Mouse (Mus musculus) spleen, postnatal 14 days (tissue): ENCODE measurements around the gene Tns1.

Experiments used
- DNase-seq, 2 experiments: peaks; one replicate each; pipeline ENCODE4 v3.0.0; 2021 to 2022; ENCODE audit warnings: low spot score in 2 of 2

Tns1 gene

DNA sequence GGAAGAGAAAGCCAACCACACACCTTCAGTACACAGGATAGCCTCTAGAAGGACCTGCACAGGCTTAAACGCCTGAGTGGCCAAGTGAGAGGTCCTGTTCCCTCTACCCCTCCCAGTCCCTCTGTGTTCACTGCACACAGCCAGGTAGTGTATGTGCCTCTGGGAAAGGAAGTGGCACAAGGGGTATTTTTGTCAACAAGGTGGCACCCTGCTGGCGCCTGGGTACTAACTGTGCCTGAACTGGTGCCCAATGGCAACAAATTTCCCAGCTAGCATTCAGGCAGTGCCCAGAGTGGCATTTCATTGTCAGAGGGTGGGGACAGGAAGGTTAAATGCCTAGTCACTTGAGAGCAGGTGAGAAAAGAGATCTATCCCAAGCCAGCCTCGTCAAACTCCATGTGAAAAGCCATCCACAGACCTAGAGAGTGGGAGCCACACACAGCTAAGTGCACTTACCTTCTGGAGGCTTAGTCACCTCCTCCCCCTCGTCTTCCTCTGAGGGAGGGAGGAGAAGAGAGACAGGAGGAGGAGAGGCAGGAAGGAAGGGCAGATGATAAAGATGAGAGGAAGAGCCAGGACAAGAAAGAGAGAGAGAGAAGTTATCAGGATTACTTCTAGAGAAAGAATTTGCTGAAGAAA is 188.7 kb downstream of the Tns1 start:
- no peak for DNase-seq

DNA sequence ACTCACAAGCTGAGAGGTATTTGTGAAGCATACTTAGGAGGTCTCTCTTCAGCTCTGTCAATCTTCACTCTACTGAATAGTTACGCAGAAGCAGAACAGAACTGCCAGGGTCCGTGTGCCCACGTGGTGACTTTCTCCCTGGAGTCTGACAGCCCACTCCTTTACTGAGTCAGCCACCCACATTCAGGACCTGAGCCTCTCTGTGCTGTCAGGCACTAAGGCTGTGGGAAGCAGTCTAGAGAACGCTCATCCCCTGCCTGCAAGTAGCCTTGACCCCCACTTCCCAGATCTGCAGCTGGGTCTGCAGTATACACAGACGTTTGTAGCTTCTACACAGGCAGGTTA is 191.1 kb downstream of the Tns1 start:
- no peak for DNase-seq

DNA sequence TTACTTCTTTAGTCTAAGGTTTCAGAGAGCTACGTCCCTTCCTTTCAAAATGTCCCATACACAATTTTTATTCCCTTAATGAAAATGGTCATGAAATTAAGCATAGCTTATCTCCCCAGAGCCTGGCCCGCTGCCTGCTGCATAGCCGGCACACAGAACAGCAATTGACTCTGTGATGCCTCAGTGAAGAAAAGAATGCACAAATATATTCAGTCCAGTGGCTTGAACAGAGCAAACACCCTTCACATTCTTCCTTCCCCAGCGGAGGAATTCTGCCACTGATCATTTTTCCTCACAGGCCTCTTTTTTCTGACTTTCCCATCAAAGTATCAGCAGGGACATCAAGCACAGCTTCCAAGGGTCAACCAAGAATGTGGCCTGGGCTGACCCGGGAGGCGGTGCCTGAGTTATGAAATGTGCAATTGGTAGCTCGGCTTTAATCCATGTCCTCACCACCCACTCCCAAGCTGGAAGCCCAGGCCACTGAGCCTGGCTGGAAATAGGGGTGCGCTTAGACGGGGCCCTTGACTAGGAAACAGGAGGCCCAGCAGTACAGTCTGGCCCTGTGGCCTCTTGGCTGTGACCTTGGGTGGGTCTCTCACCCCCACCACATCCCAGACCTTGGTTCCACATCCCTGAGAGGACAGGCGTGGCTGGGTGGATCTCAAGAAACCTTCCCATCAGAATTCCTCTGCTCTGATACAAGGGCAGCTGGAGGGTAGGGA is 191.7 kb downstream of the Tns1 start:
- DNase-seq = no peak

DNA sequence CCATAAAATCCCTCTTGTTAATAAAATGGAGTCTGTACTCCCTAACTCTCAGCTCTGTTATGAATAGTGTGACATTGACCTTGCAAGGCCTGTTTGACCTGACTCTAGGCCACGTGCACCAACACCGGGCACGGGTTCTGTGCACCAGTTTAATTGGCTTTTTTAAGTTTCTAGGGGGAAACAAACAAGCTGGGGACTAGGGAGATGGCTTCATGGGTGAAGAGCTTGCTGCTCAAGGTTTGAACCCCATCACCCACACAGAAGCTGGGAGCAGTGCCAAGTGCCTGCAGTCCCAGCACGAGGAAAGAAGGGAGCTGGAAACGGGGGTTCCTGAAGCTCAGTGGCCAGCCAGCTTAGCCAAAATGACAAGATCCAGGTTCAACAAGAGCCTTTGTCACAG is 192.4 kb downstream of the Tns1 start:
- DNase-seq = no peak

DNA sequence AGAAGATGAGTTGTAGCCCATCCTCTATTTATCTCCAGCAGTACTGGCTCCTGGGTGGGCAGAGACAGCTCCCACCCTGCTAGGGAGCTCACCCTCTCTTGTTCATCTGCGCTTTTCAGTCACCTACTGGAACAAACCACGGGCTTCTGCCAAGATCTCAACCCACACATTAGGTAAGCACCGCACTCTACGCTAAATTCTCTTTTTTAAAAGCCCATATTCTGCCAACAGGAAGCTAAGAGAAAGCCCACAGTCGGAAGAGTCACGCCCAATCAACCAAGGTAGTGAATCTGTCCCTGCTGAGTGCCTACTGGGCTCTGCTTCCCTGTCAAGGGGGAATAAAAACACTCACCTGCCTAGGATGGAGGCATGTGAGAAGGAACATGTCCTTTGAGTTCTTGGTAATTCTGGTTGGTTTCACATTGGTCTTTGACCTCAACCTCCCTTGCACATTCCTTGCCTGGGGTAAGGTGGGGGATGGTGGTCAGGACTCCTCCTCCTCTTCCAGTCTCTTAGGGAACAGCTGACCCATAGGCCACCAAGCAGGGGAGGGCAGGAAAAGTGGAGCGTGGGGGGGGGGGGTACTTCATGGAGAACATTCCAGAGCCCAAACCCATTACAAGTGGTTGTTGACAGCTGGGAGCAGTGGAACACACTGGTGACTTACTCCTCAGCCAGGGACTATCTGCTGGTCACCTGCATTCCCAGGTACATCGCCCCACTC is 193.7 kb downstream of the Tns1 start:
- no peak for DNase-seq

DNA sequence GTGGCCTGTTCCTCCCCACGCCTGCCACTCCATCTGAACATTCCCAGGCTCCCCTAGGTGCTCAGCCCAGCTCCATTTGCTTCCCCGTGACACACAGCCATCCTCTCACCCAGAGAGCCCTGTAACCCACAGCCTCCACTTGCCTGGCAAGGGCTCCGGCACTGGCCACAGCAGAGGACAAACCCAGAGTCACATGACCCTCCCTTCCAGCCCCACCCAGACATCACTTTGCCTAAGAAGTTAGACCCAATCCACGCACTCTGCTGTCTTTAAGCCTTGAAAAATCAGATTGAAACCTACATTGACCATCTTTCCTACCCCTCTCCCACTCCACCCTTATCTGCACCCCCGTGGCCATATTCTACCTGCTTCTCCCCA is 194.3 kb downstream of the Tns1 start:
- DNase-seq = no peak

DNA sequence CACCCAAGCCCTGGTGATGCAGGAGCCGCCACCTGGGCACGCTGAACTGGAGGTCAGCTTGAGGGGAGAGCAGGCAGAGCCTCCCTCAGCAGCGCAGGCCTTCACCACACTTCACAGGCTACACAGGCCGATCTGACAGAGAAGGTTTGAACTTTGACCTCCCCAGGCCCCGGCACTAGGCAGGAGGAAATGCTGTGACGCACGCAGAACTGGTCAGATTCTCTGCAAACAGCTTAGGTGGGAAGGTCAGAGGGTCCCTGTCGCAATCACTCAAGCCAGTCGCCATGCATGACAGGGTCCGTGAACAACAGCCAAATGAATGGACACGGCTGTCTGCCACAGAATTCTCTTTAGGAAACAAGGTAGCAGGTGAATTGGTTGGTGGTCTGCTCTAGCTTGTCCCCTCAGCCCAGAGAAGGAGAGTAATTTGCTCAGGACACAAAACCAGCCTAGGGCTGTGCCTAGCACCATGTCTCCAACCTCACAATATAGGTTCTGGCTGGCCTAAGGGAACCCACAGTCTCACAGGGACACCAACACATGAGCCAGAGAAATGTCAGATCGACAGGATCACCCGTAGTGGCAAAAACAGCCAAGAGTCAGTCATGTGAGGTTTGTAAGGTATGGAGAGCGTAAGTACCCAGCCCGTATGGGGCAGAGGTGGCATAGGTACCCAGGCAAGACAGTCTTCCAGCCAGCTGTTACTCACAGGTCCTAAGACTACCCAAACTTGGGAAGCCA is 194.9 kb downstream of the Tns1 start:
- no peak for DNase-seq

DNA sequence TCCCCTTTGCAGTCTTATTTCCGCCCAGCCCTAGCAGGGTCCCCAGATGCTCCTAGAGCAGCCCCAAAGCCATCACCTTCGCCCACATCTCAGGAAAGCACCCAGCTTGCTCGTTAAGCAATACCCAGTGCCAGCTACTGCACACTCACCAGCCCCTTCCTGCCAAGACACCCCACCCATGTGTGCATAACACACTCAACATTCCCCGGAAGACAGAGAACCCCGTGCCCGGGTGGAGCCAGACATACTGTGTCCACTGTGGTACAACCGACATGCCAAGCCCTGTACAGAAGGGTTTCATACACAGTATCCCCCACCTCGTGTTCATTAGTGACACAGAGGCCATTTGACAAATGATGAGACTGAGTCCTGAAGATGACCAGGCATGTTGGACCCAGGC is 195.9 kb downstream of the Tns1 start:
- DNase-seq = no peak

DNA sequence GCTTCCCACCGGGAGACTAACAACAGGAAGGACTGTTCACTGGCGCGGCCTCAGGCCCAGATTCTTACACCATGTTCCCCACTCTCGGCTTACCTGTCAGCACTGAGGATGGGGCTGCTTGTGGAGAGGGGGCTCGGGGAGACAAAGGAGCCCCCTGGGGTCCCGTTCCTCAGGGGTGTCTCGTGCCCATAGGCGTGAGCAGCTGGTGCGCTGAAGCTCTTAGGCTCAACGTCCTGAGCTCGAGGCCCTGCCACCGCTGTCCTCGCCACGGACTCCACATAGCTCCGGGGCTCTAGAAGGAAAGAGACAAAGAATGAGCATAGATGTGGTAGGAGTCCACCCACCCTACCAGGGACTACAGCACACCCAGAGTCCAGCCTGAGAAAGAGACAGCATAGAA is 196.4 kb downstream of the Tns1 start:
- DNase-seq = no peak

DNA sequence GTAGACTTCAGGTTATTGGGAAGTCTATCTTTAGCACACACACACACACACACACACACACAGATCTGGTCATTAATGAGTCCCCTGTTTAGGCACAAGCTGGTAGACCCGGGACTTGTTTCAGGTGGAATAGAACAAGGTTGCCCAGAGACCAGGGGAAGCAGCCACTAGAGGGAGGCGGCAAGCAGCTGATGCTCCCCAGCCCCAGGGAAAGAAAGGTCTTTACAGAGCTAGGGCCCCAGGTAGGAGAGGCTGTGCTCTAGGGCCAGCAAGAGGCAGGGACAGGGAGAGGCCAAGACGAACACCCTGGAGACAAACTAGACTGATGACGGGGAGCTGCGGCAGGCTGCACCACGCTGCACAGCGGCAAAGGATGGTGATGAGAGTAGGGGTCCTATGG is 198.0 kb downstream of the Tns1 start:
- no peak for DNase-seq

DNA sequence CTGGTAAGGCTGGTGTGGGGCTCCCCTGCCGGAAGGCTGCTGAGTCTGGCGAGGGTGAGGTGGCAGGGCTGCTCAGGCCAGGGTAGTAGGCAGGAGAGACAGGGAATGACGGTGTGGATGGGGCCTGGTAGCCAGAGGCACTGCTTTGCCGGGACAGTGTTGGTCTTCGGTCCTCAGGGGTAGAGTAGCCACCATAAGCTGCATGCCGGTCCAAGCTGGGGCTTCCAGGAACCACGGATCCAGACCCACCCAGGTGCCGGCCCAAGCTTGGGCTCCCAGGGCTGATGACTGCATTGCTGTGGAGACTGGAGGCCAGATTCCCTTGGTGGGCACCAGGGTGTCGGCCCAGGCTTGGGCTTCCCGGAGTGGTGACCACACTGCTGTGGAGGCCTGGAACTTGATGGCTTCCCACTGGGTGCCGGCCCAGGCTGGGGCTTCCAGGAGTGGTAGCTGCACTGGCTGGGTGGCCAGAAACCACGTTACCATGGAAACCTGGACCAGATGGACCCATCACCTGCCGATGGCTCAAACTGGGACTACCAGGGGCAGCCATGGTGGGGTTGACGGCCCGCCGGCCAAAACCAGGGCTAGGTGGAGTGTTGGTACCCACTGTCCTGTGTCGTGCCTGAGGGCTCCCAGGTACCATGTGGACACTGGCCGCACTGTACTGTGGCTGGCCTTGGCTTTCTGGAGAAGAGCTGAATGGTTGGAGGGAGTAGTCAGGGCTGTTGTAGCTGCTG is 199.2 kb downstream of the Tns1 start:
- DNase-seq = no peak

DNA sequence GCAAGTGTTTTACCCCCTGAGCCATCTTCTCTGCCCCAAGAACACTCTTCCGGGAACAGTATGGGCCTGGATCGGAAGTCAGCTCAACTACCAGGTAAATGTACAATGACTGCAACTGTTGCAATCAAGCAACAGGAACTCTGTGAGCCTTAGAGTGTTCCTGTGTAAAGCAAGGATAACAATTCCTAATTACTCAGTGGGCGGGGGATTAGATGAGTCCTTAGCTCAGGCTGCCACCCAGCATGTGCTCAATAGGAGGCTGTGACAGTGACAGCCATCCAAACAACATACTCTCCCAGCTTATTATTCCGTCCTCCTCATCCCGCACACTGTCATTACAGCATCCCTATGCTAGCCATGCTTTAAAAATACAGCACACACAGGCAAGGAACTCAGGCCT is 200.0 kb downstream of the Tns1 start:
- no peak for DNase-seq

DNA sequence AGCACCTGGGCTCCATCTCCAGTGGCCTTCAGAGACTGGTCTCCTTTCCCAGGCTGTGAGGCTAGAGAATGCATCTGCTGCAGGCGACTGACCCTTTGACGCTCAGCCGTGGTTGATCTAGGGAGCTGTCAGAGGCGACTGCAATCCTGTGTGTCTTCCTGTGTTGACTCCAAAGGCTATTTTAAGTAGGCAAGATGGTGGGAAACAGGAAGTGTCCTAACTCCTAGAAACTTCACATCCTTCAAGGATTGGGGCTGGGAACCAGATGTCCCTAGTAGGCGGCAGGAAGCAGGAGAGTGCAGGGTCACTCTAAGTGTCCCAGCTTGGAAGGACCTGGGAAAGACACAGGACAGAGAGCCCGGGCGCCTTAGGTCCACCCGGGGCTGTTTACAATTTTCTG is 201.1 kb downstream of the Tns1 start:
- DNase-seq = no peak

DNA sequence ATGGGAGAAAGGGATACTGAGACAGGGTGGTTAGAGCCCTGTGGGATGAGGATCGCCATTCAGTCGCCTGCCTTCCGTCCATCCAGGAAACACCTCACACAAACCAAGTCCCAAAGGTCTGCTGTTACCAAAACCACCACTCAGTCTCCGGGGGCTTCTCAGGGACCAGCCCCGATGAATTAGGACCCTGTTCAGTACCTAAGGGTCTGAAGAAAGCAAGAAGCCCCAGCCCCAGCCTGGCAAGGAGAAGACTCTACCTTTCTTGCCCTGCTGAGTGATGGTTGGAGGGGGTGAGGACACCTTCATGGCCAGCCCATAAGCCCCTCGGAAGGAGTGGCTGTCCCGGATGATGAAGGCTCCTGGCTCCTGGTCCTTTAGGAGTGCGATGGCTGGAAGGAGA is 203.5 kb downstream of the Tns1 start:
- DNase-seq = no peak

DNA sequence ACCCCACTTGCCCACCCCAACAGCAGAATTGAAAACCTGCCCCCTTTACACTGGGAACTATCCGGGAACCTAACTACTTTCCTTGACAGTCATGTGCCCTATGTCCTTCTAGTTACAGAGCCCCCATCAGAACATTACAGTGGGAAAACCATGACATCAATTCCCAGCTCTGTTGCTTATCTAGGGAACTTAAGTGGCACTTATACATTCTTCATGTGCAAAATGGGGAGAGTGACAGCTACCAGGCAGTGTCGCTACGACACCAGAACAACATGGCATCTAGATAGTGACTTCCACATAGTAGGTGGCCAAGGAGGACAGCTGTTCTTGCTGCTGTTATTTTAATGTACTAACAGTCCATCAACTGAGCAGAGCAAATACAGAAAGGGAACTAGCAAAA is 204.3 kb downstream of the Tns1 start:
- DNase-seq = no peak

DNA sequence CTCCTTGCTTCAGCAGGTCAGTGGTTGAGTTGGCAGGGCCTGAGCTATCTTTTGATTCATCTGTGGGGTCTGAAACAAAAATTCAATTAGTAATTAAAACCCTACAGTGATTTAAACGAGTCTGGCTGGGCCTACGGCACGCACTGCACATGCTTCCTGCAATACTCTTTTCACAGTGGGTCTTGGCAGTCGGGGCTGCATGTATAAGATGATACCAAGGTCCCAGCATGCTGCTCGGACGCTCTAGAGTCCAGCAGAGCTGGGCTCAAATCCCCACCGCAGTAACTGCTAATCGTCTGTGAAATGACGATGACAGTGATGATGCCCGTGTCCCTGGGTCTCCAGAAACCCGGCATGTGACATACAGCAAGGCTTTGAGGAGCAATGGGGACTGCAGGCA is 206.2 kb downstream of the Tns1 start:
- no peak for DNase-seq

DNA sequence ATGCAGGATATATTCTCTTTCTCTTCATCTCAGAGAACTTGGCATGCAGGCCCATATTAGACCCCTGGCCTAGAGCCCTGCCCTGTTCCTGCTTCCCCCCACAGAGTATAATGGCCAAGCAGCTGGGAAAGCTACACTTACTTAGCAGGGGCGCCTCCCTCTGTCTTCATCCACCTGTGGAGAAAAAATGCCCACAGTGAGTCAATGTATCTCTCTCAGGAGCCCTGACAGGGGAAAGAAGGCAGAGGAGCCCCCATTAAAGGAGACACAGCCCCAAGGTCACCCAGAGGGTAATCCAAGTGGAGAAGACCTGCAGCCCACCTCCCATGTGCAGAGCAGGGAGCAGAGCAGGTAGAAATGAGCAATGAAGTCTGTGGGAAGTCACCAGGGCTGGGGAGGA is 208.0 kb downstream of the Tns1 start:
- DNase-seq = no peak

DNA sequence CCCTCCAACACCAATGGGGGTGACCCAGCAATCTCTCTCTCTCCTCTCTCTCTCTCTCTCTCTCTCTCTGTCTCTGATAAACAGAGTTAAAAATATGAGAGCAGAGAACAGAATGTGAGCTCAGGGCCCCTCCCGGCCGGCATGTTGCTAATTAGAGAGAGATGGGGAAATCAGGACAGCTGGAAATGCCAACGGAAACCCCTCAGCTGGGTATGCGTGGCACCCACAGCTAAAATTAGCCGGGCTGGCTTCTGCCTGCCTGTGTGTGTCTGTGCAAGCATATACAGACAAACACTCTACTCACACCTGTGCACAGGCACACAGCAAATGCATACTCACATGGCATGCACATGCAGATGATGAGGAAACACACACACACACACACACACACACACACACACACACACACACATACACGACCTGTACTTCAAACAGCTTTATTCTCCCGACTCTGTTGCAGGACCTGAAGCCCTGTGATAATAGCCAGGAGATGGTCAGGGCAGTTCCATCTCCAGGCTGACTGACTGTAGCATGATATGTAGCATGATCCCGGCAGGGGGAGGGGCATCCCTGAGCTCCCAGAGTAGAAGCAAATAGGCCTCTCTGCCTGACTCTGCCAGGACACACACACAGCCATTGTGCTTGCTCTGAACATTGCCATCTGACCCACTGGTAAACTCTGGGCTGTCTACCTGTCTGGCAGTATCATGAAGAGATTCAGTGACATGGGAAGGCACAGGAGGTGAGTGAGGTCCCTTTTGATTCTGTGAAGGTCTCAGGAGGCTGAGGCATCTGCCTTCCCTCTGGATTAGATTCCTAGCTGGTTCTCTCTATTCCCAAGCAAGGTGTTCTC is 208.8 kb downstream of the Tns1 start:
- DNase-seq = no peak

DNA sequence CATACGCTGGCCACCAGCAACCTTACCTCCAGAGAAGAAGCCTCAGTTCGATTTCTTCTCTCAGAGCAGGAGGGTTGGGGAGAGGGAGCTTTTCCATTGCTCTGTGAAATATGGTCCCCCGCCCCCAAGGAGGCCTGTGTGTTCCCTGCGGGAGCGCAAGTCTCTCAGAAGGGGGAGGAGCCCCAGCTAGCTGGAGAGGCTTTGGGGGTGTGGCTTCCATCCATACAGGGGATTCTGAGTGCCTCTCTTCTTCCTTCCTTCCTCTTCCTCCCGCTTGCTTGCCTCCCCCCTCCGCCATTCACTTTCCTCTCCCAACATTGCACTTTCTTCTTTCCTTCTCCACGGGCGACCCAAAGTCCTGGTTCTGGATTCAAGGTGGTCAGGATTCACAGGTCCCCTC is 210.2 kb downstream of the Tns1 start:
- no peak for DNase-seq

DNA sequence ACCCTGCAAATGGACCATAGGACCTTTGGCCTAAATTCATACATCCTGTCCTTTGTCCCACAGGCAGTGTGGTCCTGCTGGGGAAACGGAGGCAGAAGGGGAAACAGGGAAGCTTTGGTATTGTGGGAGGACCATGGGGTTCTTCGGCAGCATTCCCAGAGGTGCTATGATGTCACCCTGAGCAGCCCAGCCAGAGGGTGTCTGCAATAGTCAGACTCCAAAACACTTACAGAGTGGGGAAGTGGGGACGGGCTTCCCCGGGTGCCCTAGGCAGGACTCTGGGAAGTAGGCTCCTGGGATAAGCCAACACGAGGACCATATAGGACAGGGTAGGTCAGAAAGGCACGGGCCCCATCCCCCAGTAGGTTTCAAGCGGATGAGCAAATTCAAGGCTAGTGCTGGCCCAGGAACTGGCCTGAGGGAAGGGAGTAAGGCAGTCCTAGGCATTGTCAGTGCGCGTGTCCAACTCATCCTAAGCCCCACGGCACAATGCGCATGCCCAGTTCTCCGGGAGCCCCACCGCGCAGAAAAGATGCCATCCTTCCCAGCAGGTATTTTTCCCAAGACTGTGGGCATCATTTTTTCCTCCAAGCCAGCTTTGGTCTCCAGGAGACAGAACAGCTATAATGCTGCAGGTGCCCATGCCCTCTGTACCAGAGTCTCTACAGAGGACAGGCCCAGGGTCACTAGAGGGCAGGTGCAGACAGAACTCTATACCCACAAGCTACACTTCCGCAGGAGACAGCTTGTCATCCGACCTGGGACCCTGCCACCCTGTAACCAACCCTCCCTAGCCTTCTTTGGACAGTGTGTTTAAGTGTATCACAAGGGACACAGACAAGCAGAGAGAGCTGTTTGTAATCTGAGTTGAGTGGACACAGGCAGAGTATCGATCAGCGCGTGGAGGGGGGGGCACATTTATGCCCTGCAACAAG is 210.9 kb downstream of the Tns1 start:
- no peak for DNase-seq
